9 mouse cellular contexts compared by ENCODE assay signal in the genomic region with DNA sequence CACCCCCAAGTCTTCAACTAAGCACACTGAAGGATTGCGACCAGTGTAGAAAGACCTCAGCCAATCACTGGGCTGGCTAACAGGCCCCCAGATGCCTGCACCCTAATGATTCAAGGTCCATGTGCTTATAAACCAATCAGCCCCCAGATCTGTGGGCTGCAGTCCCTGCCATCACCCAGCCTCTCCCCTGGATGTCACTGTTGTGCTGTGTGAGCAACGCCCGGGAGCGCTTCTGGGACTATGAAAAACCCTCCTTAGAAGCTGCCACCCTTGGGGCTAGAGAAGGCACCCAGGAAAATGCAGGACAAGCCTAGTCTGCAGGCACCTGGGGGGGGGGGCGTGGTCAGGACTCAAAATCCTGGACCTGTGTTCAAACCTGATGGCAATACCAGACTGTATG.
DNase-seq lines count a peak whose midpoint lies in the region; ATAC-seq and TF ChIP-seq lines count a peak whose summit lies in the region.
"Had no signal": no experiment of that assay in that cellular context is flagged by ENCODE, and none has a peak within 500 bp of the region (broad histone marks: within the 10 kb centered on the region; RNA-seq: fewer than 3 reads in every experiment).

No protein-coding gene starts in this region.

- no peak for TF ChIP-seq POLR2A in liver, adult 2 months (IDR thresholded peaks at IDR 0.05; ENCODE audit: extremely low read depth, insufficient read depth, low read length)

- H3K9ac ChIP-seq in liver, adult 2 months (ENCODE audit: low read depth, low read length) = no peak overlapping the region
- no peak overlapping the region for H3K9ac ChIP-seq in intestine, embryonic 14.5 days (ENCODE audit: low read length)
- H3K9ac ChIP-seq in midbrain, embryonic 11.5 days (ENCODE audit: low read length) = no peak overlapping the region
- H3K9ac ChIP-seq: limb, embryonic 13.5 days had no signal

- no peak overlapping the region for H3K27ac ChIP-seq in liver, adult 2 months (replicated peaks; ENCODE audit: insufficient read depth, low read depth, low read length)
- H3K27ac ChIP-seq in intestine, embryonic 14.5 days (ENCODE audit: low read depth) = no peak overlapping the region
- H3K27ac ChIP-seq in midbrain, embryonic 11.5 days (ENCODE audit: low read depth, low read length) = no peak overlapping the region
- H3K27ac ChIP-seq: limb, embryonic 13.5 days had no signal

- no peaks in the 10 kb centered on the region for H3K9me3 ChIP-seq in intestine, embryonic 14.5 days (ENCODE audit: control insufficient read depth, low read length)
- no peaks in the 10 kb centered on the region for H3K9me3 ChIP-seq in midbrain, embryonic 11.5 days (ENCODE audit: control insufficient read depth, low read length)
- H3K9me3 ChIP-seq: limb, embryonic 13.5 days had no signal

- POLR2A ChIA-PET in Patski (lab: Charles Lee) = no interaction called here

- no peaks in the 10 kb centered on the region for H3K79me2 ChIP-seq in liver, adult 2 months (ENCODE audit: control insufficient read depth, insufficient read depth, low read length)

- peak; percentile 21; the same call in 1 of the 2 replicates for TF ChIP-seq CTCF in liver, adult 2 months (IDR thresholded peaks at IDR 0.05; ENCODE audit: low read depth, low read length)
- TF ChIP-seq CTCF in Patski (IDR thresholded peaks at IDR 0.05) = peak; percentile 41

- in situ Hi-C loops in Patski (cut with MboI; ENCODE audit: low pct_unique_long_range_greater_than_20kb) = no loop called here

- H3K4me3 ChIP-seq in liver, adult 2 months (ENCODE audit: insufficient read depth, low read depth, low read length) = no peak overlapping the region
- no peak overlapping the region for H3K4me3 ChIP-seq in intestine, embryonic 14.5 days (ENCODE audit: low read depth, low read length)
- H3K4me3 ChIP-seq in midbrain, embryonic 11.5 days (ENCODE audit: low read depth, low read length) = no peak overlapping the region
- H3K4me3 ChIP-seq: limb, embryonic 13.5 days had no signal

- CTCF ChIA-PET in Patski (lab: Charles Lee) = interaction anchor here (1.3 to 1.6 kb wide), 4 partner anchors 9 to 607 kb away, joined by 4 to 7 read pairs (median 4); no protein-coding TSS in a partner anchor

- WGBS in liver, adult 2 months = 59% methylated on average over 5 of the region's 5 CpGs
- 48% methylated on average over 5 of the region's 5 CpGs for WGBS in intestine, embryonic 14.5 days
- 19% methylated on average over 5 of the region's 5 CpGs for WGBS in midbrain, embryonic 11.5 days

- H3K4me2 ChIP-seq in intestine, embryonic 14.5 days (ENCODE audit: low read length) = no peak overlapping the region
- H3K4me2 ChIP-seq in midbrain, embryonic 11.5 days = no peak overlapping the region

- no peak for DNase-seq in liver, adult 2 months (ENCODE audit: extremely low read depth, low read depth, low spot score)
- DNase-seq in liver (no peak), Patski (ENCODE audit: low read depth, low spot score) (no peak)
- peak; percentile 83 for DNase-seq in embryo, embryonic 10.5 days (ENCODE audit: low spot score)
- DNase-seq in intestine, embryonic 14.5 days (ENCODE audit: low spot score) = peak; percentile 71
- peak; percentile 95 for DNase-seq in midbrain, embryonic 11.5 days (ENCODE audit: low spot score, missing footprints)

- ATAC-seq in Patski = no peak
- peak; percentile 59 for ATAC-seq in intestine, embryonic 14.5 days (replicated peaks; ENCODE audit: low FRiP score, low TSS enrichment, low read depth)
- ATAC-seq in midbrain, embryonic 11.5 days (ENCODE audit: low FRiP score) = peak; percentile 67
- no peak for ATAC-seq in inflammation-experienced regulatory T-cells, adult 6 months
- ATAC-seq in erythroblast, adult 5-6 weeks (replicated peaks; ENCODE audit: low FRiP score, poor library complexity, severe bottlenecking) = no peak

- H3K4me1 ChIP-seq in liver, adult 2 months (ENCODE audit: control insufficient read depth, insufficient read depth, low read length) = no peaks in the 10 kb centered on the region
- H3K4me1 ChIP-seq in intestine, embryonic 14.5 days (replicated peaks; ENCODE audit: control insufficient read depth, insufficient read depth, low read length) = peaks cover 11% of the 10 kb centered on the region
- H3K4me1 ChIP-seq in midbrain, embryonic 11.5 days (ENCODE audit: control insufficient read depth, insufficient read depth, low read length) = peaks cover 23% of the 10 kb centered on the region

- no peaks in the 10 kb centered on the region for H3K27me3 ChIP-seq in liver, adult 2 months (ENCODE audit: control insufficient read depth, insufficient read depth, low read length)
- peaks cover 3% of the 10 kb centered on the region for H3K27me3 ChIP-seq in Patski
- no peaks in the 10 kb centered on the region for H3K27me3 ChIP-seq in intestine, embryonic 14.5 days (replicated peaks; ENCODE audit: control insufficient read depth, insufficient read depth, low read length)
- peaks cover 52% of the 10 kb centered on the region for H3K27me3 ChIP-seq in midbrain, embryonic 11.5 days (ENCODE audit: control insufficient read depth, insufficient read depth, low read length)
- H3K27me3 ChIP-seq: limb, embryonic 13.5 days had no signal

- H3K36me3 ChIP-seq in liver, adult 2 months (ENCODE audit: control insufficient read depth, insufficient read depth, low read length) = no peaks in the 10 kb centered on the region
- no peaks in the 10 kb centered on the region for H3K36me3 ChIP-seq in intestine, embryonic 14.5 days (ENCODE audit: control insufficient read depth, insufficient read depth, low read length)
- H3K36me3 ChIP-seq in midbrain, embryonic 11.5 days (ENCODE audit: control insufficient read depth, insufficient read depth, low read length) = no peaks in the 10 kb centered on the region
- H3K36me3 ChIP-seq: limb, embryonic 13.5 days had no signal

Comparison
In these comparisons a context has a peak if more than half of its experiments do, and no peak if none do; other contexts are left out.
1. DNase-seq: peak in embryo, embryonic 10.5 days (single experiment), intestine, embryonic 14.5 days (single experiment) and midbrain, embryonic 11.5 days (single experiment); none in liver, adult 2 months (single experiment), liver (single experiment) and Patski (single experiment).
2. ATAC-seq: peak in intestine, embryonic 14.5 days (single experiment) and midbrain, embryonic 11.5 days (single experiment); none in Patski (single experiment), inflammation-experienced regulatory T-cells, adult 6 months (single experiment) and erythroblast, adult 5-6 weeks (single experiment).